Mouse (Mus musculus) retina, postnatal 7 days (tissue): ENCODE measurements at regions not wholly inside any gene's neighbourhood (a gene's known extent, or its start where the extent isn't known, plus 50 kb on each side); places are given as distances from the start of the nearest gene placed in this dataset.

Source experiments
- DNase-seq: peaks from one replicate; pipeline ENCODE4 v3.0.0-alpha.2; 2012; ENCODE audit warnings: low read depth, low spot score

DNA sequence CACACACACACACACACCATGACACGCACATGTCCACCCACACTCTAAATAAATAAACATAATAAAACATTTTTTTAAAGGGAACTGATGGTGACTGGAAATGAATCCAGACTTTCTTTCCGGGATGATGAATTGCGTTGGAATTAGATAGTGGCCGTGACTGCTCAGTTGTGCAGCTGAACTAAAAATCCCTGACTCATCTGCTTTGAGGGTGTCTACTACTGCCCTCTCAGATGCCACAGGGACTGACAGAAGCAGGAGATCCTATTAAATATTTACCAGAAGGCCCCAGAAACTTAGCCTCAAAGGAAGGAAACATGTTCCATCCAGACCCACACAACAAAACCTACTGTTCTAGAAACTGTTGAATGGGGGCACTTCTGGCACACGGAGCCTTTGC, 65.7 kb downstream of the Polr2m start:
- no peak for DNase-seq

DNA sequence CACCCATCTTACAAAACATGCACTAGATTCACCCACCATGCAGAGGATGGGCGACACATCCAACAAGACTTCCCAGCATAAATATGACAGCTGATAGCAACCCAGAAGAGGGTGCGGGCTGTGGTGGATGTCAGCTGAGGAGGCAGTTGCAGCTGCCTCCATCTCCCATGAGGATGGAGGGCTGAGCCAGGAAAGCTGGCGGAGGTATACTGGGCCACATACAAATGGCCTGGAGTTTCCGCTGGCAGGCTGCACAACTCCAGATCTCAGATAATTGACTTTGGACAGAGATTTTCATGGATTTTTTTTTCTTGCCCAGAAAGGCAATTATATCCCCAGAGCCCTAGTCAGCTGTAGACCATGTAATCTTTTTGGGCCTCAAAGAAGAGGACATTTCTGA, 67.2 kb downstream of the Polr2m start:
- DNase-seq, result no peak

DNA sequence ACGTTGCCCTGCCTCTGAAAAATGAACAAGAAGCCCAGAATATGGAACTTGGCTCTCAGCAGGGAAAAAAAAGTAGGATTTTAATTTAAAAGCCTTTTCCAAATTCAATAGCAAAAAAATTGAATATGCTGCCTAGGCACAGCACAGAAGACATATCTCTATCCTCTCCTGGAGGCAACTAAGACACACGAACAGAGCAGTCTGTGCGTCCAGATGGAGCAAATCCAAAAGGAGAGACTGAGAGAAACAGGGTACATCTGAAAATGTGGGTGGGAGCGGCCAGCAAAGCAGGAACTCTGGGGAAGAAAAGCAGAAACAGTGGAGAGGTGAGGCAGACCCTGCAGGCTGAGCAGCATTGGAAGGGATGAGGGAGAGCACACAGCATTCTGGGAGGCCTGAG, 68.5 kb downstream of the Polr2m start:
- DNase-seq, result no peak

DNA sequence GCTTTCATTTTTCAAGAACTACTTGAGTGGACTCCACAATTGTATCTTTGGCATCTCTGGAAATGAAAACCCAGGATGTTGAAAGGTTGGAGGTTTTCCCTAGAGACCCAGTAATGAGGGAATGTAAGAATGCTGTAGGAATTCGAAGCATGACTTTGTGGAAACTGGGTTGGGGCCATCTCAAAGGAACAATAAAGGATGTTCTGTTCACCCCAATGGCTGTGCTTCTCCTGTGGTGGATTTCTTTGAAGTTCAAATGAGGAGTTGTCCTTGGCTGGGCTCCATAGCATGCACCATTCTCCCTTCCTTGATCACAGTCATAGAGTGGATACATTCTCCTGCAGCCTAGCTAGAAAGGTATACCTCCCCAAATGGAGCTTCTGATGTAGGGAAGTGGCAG, 74.6 kb downstream of the Polr2m start:
- DNase-seq, result no peak

DNA sequence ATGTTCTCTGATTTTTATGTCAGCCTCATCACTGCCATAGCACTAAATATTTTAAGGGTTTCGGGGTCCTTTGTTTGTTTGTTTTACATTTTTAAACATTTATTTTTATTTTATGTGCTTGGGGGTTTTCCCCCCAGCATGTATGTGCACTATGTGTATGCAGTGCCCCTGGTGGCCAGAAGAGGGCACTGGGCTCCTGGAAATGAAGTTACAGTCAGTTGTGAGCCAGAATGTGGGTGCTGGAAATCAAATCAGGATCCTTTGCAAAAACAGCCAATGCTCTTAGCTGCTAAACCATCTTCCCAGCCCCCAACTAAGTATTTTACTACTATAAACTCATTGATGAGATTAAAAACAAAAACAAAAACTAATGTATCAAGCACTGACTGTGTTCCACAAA, 75.8 kb downstream of the Polr2m start:
- DNase-seq, result no peak

DNA sequence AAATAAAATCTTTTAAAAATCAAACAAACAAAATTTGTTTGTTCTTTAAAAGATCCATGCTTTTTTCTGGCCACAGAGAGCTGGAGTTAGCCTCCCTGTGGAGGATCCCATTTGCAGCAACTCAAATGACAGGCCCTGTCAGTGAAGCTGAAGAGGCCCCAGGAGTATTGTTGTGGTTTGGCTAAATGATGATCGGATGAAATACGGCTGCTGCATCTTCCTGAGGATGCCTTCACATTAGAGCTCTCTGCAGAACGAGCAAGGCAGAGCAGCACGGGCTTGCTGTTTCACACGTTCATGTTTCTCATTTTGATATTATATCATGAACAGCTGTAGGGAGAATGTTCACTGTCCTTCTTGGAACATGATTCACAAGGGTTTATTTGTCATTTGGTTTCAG, 76.8 kb downstream of the Polr2m start:
- DNase-seq, result no peak

DNA sequence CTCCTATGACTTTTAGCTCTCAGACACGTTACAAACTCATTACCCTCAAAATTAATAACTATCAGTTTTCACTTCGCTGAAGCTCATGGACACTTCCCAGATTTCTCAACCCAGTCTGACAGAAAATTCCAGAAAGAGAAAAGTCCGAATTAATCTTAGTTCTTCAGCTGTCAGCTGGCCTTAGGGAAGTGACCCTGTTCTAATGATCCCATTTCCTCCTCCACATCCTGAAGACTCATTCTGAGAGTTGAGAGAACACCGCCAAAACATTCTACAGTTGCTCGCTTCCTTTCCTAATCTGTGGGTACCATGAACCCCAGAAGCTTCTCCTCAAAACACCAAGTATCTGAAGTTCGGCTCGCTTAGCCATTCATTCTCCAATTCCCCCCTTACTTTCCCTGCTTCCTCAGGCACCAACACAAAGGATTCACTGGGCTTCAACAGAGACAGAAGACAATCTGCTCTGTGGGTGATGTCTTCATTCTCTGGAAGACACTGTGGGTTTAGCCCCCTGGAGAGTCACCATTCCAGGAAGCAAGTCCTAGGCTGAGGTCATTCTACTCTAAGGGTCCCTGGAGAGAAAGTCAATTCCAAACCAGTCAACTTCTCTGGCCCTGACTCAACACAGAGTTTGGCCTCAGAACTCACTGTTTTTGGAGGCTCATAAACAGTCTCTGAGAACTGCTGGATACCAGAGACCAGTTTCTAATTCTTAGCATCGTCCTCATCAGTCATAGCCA, 81.2 kb downstream of the Polr2m start:
- DNase-seq, result no peak

DNA sequence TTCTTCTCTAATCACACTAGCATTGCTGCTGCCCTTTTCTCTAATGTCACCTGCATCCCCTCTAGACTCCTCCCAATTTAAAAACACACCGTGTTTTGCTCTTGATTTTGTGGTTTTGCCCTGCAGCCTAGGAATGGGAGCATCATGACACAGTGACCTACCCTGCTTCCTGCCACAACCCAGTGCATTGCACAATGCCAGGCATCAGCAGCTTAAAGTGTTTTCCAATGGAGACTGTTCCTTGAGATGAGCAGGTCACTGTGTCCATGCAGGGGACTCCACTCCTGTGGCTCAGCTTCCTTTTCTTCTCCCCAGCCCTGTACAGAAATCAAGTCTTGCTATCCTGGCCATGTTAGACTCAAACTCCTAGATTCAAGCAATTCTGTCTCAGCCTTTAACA, 84.1 kb downstream of the Polr2m start:
- no peak for DNase-seq

DNA sequence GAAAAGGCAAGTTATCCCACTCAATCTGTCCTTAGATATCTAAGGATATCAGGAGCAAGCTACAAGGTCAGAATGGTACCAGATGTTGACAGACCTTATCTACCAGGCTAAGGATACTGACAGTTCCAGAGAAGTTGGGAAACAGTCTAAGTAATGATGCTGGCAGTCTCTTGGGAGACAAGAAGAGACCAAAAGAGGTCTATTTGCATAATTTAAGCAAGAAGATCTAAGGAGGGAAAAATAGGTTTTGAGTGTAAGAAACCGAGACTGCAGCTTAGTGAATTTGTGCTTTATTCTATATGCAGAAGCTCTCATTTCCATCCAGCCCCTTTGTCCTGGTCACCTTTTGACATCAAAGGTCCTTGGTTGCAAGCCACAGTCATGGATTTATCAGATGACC, 86.4 kb downstream of the Polr2m start:
- DNase-seq, result no peak

DNA sequence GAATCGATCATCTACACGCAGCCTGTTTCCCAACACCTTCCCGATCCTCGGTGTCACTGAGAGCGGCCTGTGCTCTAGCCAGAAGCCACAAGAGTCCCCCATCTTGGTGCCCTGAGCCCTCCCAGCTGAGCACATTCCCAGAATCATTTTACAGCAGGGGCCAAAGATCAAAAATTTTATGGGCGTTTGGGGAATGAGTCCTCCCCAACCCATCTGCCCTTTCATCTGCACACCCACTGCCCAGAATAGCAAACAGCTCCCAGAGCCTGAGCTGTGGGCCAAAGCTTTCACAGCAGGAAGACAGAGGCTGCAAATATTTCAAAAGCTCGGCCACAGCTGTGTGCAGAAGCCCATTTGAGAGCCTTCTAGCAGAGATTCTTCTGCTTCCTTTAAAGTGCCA, 89.0 kb downstream of the Polr2m start:
- no peak for DNase-seq

DNA sequence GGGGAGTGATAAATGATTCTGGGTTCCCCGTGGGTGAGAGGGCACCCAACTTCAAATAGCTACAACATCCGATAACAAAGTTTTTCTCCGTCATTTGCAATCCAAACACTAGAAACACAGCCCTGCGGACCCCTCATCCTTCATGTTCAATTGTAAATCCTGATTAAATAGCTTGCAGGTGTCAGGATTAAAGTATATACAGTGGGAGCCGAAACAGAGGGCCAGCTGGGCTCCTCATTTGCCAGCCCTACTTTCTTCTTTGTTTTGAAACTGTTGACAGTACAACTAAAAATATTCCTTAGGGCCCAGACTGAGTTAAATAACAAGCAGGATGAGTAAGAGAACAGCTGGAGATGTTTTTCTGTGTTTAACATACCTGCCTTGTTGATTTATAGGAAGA, 95.5 kb downstream of the Polr2m start:
- DNase-seq, result no peak

DNA sequence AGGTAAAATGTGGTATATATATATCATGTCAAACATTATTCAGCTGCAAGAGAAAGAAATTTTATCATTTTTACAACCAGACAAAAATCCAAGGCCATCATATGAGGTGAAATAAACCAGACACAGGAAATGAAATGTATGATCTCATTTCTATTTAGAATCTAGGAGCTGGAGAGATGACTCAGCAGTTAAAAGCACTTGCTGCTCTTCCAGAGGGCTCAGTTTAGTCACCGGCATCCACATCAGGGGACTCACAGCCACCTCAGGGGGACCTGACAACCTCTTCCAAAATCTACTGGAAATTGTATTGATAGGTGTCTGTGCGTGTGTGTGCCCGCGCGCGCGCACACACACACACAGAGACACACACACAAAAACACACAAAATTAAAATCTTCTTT, 98.3 kb downstream of the Polr2m start:
- no peak for DNase-seq

DNA sequence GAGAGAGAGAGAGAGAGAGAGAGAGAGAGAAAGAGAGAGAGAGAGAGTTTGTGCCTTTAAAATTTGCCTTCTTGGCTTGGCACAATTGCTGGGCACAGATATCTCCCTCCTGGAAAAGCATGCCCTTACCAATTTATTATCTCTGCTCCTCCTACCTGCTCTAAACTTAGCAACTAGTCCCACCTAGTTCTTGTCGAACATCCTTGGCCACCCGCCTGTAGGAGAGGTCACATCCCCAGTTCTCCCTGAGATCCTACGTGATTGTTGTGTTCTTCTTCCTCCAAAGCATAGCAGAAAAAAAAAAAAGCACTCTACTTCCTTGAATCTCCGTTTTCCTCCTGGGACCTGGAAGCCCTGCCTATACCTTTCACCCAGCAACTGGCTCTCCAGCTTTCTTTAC, 101.8 kb downstream of the Polr2m start:
- DNase-seq, result no peak

DNA sequence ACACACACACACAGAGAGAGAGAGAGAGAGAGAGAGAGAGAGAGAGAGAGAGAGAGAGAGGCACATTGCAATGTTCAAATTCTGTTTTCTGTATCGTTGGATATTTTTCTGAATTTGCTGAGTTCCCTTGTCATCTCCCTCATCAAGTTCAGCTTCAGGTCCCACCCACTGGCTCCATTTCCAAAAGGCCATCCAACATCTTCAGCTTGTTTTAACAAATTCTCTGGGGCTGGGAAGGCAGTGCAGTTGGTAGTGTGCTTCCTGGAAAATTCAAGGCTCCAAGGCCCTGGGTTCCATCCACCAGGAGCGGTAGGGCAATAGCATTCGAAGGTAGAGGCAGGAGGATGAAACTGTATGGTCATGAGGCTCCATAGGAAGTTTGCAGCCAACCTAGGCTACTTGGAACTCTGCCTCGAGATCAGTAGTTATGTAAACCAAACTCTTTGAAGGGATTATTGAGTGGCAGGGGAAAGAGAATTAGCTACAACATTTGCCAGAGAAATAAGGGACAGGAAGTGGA, 105.9 kb downstream of the Polr2m start:
- no peak for DNase-seq

DNA sequence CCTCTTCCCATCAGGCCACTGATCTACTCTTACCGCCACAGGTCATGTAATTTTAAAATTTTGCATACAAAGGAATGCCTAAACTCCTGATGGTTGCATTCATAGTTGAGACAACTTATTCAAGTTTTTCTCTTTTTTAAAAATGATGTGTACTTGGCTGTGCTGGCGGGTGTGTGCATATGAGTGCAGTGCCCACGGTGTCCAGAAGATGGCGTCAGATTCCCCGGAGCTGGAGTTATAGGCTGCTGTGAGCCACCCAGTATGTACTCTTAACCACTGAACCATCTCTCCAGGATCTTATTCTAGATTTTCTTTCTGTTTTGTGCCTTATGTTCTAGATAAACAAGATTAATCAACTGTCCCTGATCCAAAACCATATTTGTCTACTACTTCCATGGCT, 116.0 kb downstream of the Polr2m start:
- DNase-seq, result no peak

DNA sequence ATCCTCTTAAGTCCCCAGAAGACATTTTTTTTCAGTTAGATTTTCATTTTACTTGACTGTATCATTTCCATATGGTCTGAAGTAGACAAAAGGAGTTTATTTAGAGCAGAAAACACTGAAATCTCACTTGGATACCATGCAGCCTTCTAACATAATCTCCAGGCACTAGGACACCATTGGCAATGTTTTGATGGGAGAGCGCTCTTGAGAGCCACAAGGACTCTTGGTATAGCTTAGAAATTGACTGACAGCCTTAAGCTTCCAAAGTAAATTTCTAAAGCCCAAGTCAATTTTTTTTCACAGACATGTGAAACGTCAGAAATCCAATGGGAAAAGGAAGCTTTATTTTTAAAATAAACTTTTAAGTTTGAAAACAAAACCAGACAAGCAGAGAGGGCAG, 116.5 kb downstream of the Polr2m start:
- DNase-seq, result no peak

DNA sequence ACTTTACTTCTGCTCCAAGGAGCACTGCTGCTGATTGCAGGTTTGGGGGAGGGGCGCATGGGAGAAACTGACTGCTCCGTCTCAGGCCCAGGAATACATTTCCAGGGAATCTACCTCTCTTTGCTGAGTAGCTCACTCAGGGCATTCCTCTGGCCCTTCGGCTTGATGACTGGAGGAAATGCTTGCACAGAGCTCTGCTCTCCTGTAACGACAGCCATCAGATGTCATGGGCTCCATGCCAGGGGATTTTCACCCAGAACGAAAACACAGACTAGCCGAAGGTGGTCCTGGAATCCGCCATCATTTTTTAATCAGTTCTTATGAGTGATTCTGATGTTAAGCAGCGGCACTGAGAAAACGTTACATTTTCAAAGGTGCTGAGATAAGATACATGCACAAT, 119.2 kb downstream of the Polr2m start:
- DNase-seq, result no peak

DNA sequence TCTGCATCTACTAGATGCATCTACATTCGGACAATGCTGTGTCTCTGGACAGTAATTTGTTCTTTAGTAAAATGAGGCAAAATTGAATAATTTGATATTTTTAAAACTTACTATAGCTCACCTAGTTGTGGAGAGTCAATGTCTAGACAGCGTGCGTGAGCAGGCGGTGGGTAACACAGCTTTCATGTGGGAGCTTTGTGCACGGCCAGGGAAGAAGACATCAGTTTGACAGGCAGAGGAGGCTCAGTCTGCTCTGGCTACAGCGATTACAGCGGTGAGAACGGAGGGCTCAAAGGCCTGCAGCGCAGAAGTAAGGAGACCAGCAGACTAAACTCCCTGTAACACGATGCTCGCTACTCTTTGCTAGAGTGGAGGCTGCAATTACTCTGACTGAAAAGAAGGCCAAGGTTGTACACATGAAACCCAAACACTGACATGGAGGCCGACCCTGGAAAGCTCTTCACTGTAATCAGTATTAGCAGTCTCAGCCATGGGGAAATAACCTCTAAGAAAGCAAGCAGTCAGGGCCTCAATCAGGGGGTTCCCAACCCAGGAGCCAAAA, 120.5 kb downstream of the Polr2m start:
- DNase-seq, result no peak

DNA sequence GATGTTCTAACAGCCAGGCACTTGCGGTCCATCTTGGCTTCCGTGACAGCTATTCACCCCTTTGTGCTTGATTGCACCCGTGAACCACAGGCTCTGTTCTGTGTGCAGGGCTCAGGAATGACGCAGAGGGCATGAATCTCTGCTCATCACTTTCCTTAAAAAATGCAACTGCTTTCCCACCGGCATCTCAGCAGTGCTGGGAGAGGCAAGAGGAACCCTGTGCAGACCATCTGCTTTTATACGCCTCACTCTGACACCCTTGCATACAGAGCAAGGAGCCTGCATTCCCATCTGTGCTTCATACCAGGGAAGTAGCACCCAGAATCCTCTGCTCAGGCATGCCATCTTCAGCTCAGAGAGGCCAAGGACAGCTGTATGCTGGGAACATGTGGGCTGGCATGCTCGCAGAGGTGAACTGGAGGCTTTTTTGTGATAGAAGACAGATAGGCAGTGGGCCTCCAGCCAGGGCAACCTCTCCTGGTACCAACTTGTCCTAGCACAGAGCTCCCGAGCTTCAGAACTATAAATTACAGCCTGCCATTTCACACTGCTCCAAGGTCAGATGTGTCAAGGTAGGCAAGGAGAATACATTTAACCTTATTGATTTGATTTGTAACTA, 121.6 kb downstream of the Polr2m start:
- no peak for DNase-seq

DNA sequence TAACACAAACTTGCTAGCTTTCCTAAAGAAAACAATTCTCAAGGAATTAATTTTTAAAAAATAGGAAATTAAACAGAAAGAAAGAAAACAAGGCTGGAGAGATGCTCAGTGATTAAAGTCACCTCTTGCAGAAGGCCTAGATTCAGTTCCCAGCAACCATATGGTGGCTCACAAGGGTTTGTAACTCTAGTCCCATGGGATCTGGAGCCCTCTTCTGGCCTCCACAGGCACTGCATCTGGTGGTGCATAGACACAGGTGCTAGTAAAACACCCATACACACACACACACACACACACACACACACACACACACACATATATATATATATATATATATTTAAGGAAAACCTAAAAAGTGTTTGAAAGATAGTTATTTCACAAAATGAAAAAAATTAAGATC, 123.3 kb downstream of the Polr2m start:
- no peak for DNase-seq

DNA sequence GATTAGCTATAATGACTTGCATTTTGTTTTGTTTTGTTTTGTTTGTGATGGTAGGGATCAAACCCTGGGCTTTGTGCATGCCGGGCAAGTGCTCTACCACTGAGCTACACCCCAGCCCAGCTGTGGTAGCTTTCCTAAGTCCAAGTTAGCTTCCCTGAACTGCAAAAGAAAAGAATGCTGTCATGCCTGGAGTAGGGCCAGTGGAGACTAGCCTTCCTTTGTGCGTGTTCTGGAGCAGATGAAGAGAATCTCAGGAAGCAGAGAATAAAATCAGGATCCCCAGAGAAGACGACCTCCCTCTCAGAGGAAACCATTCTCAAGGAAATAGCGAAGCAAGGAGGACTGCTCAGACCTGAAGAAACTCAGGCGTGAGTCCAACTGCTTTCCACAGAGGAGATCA, 123.8 kb downstream of the Polr2m start:
- DNase-seq, result no peak

DNA sequence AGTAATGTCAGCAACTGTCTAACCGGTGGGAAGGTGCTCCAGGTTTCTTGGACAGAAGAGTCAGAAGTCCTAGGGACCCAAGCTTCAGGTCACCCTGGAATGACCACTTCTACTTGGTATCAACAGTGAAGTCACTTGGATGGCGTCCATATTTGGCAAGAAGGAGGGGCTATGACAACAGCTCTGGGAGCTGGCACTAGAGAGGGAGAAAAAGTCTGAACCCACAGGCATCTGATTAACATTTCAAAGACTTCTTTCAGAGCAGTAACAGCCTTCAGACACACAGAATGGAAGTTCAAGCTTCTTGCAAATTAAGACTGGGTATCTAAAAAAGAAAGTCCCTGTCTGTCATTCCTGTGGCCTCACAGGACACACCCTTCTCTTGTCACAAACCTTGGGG, 124.4 kb downstream of the Polr2m start:
- no peak for DNase-seq

DNA sequence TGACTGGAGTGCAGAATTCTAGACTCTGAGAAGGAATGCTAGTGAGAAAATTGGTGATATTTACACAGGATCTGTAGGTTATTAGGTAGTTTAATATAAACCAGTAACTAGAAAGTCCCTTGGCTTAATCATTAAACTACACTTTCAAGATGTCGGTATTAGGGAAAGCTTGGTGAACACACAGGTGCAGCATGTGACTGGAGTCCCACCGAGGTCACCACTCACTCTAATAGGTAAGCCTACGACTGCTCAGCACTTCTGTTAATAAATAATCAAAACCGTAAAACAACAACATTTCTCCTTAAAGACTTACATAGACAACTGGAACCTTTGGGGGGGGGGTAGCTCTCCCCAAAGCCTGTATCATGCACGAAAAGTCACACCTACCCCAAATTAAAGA, 125.1 kb downstream of the Polr2m start:
- DNase-seq, result no peak
